ENCODE assay signal across 24 mouse cellular contexts in the genomic region with DNA sequence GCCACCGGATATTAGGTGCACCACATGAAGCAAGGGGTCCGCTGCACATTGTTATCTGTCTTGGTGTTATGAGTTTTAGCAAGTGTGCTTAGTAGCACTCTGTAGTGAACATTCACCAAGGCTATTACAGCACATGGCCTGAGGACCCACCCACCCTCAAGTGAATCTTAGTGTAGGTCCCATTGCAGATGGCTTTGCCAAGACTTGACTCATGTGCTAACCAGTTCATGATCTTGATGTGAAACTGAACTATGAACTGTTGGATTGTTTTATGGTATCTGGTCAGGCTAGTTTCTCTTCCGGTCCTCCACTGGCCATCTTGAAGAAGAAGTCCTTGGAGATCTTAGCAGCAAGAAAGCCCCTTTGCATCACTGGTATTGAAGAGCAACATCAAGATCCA.
DNase-seq lines count a peak whose midpoint lies in the region; ATAC-seq and TF ChIP-seq lines count a peak whose summit lies in the region.
"Had no signal": no experiment of that assay in that cellular context is flagged by ENCODE, and none has a peak within 500 bp of the region (broad histone marks: within the 10 kb centered on the region; RNA-seq: fewer than 3 reads in every experiment).

No protein-coding gene starts in this region.

- no peak overlapping the region for H3K4me3 ChIP-seq in intestine, embryonic 14.5 days (ENCODE audit: low read depth, low read length)
- H3K4me3 ChIP-seq in intestine, postnatal 0 days (ENCODE audit: low read depth, low read length) = no peak overlapping the region
- H3K4me3 ChIP-seq: embryonic facial prominence, embryonic 12.5 days; embryonic facial prominence, embryonic 15.5 days; gastrocnemius, adult 2 months; heart, embryonic 13.5 days; hindbrain, embryonic 10.5 days; hindbrain, embryonic 13.5 days had no signal

- no peaks in the 10 kb centered on the region for H3K4me1 ChIP-seq in intestine, embryonic 14.5 days (replicated peaks; ENCODE audit: control insufficient read depth, insufficient read depth, low read length)
- H3K4me1 ChIP-seq in intestine, postnatal 0 days (replicated peaks; ENCODE audit: control insufficient read depth, insufficient read depth, low read length) = no peaks in the 10 kb centered on the region
- H3K4me1 ChIP-seq: embryonic facial prominence, embryonic 12.5 days; embryonic facial prominence, embryonic 15.5 days; hindbrain, embryonic 13.5 days had no signal

- ATAC-seq in intestine, embryonic 14.5 days (replicated peaks; ENCODE audit: low FRiP score, low TSS enrichment, low read depth) = no peak
- ATAC-seq in intestine, postnatal 0 days = peak; percentile 67
- ATAC-seq: activated CD4-positive, CD25-positive, alpha-beta regulatory T cell, adult 4 months; CD4-positive, CD25-positive, alpha-beta regulatory T cell, adult 4 months; forebrain, embryonic 14.5 days; forebrain, postnatal 0 days; hindbrain, embryonic 16.5 days had no signal

- no peak overlapping the region for H3K27ac ChIP-seq in intestine, embryonic 14.5 days (ENCODE audit: low read depth)
- no peak overlapping the region for H3K27ac ChIP-seq in intestine, postnatal 0 days (ENCODE audit: low read depth, low read length)
- H3K27ac ChIP-seq: embryonic facial prominence, embryonic 12.5 days; embryonic facial prominence, embryonic 15.5 days; gastrocnemius, adult 2 months; heart, embryonic 13.5 days; hindbrain, embryonic 10.5 days; hindbrain, embryonic 13.5 days had no signal

- WGBS in intestine, embryonic 14.5 days = 85% methylated on average over 3 of the region's 3 CpGs
- 70% methylated on average over 3 of the region's 3 CpGs for WGBS in intestine, postnatal 0 days

- H3K9me3 ChIP-seq in intestine, embryonic 14.5 days (ENCODE audit: control insufficient read depth, low read length) = no peaks in the 10 kb centered on the region
- H3K9me3 ChIP-seq in intestine, postnatal 0 days (ENCODE audit: control insufficient read depth) = no peaks in the 10 kb centered on the region
- H3K9me3 ChIP-seq: embryonic facial prominence, embryonic 12.5 days; embryonic facial prominence, embryonic 15.5 days; heart, embryonic 13.5 days; hindbrain, embryonic 10.5 days; hindbrain, embryonic 13.5 days had no signal

- no peak for TF ChIP-seq CTCF in intestine, postnatal 0 days (IDR thresholded peaks at IDR 0.05; ENCODE audit: low read depth)

- H3K27me3 ChIP-seq in intestine, embryonic 14.5 days (replicated peaks; ENCODE audit: control insufficient read depth, insufficient read depth, low read length) = no peaks in the 10 kb centered on the region
- H3K27me3 ChIP-seq in intestine, postnatal 0 days (replicated peaks; ENCODE audit: control insufficient read depth, insufficient read depth, low read length) = no peaks in the 10 kb centered on the region
- H3K27me3 ChIP-seq: embryonic facial prominence, embryonic 15.5 days; heart, embryonic 13.5 days; hindbrain, embryonic 13.5 days had no signal

- no peaks in the 10 kb centered on the region for H3K36me3 ChIP-seq in intestine, embryonic 14.5 days (ENCODE audit: control insufficient read depth, insufficient read depth, low read length)
- H3K36me3 ChIP-seq in intestine, postnatal 0 days (ENCODE audit: control insufficient read depth, insufficient read depth) = no peaks in the 10 kb centered on the region
- H3K36me3 ChIP-seq: embryonic facial prominence, embryonic 12.5 days; embryonic facial prominence, embryonic 15.5 days; heart, embryonic 13.5 days; hindbrain, embryonic 10.5 days; hindbrain, embryonic 13.5 days had no signal

- H3K4me2 ChIP-seq in intestine, embryonic 14.5 days (ENCODE audit: low read length) = no peak overlapping the region
- H3K4me2 ChIP-seq in intestine, postnatal 0 days (replicated peaks; ENCODE audit: low read depth) = no peak overlapping the region
- H3K4me2 ChIP-seq: embryonic facial prominence, embryonic 12.5 days; embryonic facial prominence, embryonic 15.5 days; heart, embryonic 13.5 days; hindbrain, embryonic 13.5 days had no signal

- no peak overlapping the region for H3K9ac ChIP-seq in intestine, embryonic 14.5 days (ENCODE audit: low read length)
- no peak overlapping the region for H3K9ac ChIP-seq in intestine, postnatal 0 days (ENCODE audit: low read depth, low read length)
- H3K9ac ChIP-seq: embryonic facial prominence, embryonic 12.5 days; embryonic facial prominence, embryonic 15.5 days; forebrain, postnatal 0 days; heart, embryonic 13.5 days; hindbrain, embryonic 13.5 days had no signal

- peak; percentile 25 for DNase-seq in NIH3T3 (ENCODE audit: low read depth)
- DNase-seq in intestine, embryonic 14.5 days (ENCODE audit: low spot score) = peak; percentile 41
- no peak for DNase-seq in urinary bladder, postnatal 4 days (ENCODE audit: low spot score in 2 of 2)
- DNase-seq in cerebellum, adult 9-10 months = no peak
- no peak for DNase-seq in adrenal gland, adult 8-10 months
- DNase-seq: adrenal gland, postnatal 10 days; adrenal gland, postnatal 36 days; cerebellum, adult 18-20 months; cerebellum, adult 9-11 months; cerebellum, postnatal 25 days; forebrain, postnatal 0 days; gastrocnemius, adult 2 months; gastrocnemius, postnatal 14 days; heart, adult 18-20 months had no signal

Comparison
In these comparisons a context has a peak if more than half of its experiments do, and no peak if none do; other contexts are left out.
1. DNase-seq: peak in NIH3T3 (single experiment) and intestine, embryonic 14.5 days (single experiment); none in urinary bladder, postnatal 4 days (0 of 2), cerebellum, adult 9-10 months (single experiment) and adrenal gland, adult 8-10 months (single experiment).